Mouse (Mus musculus): Measurements from ENCODE around the gene Rcan3.

- TF ChIP-seq CTCF (IDR thresholded peaks at IDR 0.05; ENCODE audit: extremely low read depth, insufficient read depth, insufficient read length, insufficient replicate concordance) (no peak), POLR2A (IDR thresholded peaks at IDR 0.05; ENCODE audit: low read depth, low read length) (no peak)
Measured at GRCm38 (mm10) chr4:135370372-135370771, 63.3 kb downstream of the Rcan3 start.

Measured in spleen, adult 2 months (tissue).